Mouse (Mus musculus) bone marrow, adult 2 months (tissue): ENCODE measurements around the gene Sptbn4. TPM values are rescaled to one million over a fixed set of nuclear protein-coding genes. Genes with fewer than 3 reads are reported as not detected.

Source experiments
- H3K27ac ChIP-seq: fragments of 200-500 bp; 2 replicates; pipeline ENCODE4 v1.5.1; 2012; ENCODE audit warnings: low read depth, mild to moderate bottlenecking, control low read depth, inconsistent platforms, low read length; ENCODE audit not compliant: control insufficient read depth, poor library complexity, insufficient read depth
- H3K4me1 ChIP-seq: fragments of 200-500 bp; 2 replicates; pipeline ENCODE4 v1.6.1; 2011; ENCODE audit warnings: low read length; ENCODE audit not compliant: control insufficient read depth, insufficient read depth
- H3K4me3 ChIP-seq: fragments of 200-500 bp; replicated peaks from 2 replicates; pipeline ENCODE3; 2011; ENCODE audit warnings: mild to moderate bottlenecking, low read depth, low read length, control low read depth; ENCODE audit not compliant: control insufficient read depth
- CTCF ChIP-seq: fragments of 200-500 bp; IDR thresholded peaks from 2 replicates; pipeline ENCODE4 v1.5.1; 2011; ENCODE audit warnings: low read length, control low read depth; ENCODE audit not compliant: control insufficient read depth, insufficient read depth
- POLR2A ChIP-seq: fragments of 200-500 bp; IDR thresholded peaks from 2 replicates; pipeline ENCODE4 v1.6.1; 2011; ENCODE audit warnings: low read depth, mild to moderate bottlenecking, control low read depth, low read length, borderline replicate concordance; ENCODE audit not compliant: control insufficient read depth
- WGBS: fragments of 180-500 bp; shearing (Covaris S2); methylation state at CpG from one replicate; pipeline ENCODE4 v1.1.7; 2018; 5-methylcytosine and 5-hydroxymethylcytosine counted together
- polyA plus RNA-seq: library from polyadenylated mRNA; stranded (reverse); fragments of >200 nt; gene quantifications from 2 replicates; pipeline ENCODE4 v1.2.4, GENCODE M21; 2011; ENCODE audit warnings: low replicate concordance; ENCODE audit not compliant: missing spikeins, insufficient read depth, insufficient read length

The Sptbn4 gene
- polyA plus RNA-seq, 1 experiment, result 0.62 TPM

DNA sequence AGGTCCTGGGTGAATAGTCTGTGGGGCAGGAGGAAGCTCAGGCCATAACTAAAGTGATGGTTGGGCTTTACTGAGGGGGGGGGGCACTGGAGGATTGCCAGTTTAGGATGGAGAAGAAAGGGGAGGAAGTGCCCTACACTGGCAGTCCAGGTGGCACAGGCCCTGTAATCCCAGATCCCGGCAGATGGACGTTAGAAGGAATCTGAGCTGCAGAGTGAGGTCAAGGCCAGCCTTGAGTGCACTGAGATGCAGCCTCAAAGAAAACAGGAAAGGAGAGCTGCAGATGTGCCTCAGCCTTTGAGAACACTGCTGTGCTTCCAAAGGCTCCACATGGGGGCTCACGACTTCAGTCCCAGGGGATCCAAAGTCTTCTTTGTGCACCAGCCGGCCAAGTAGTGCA, 20.2 kb upstream of the Sptbn4 start:
- TF ChIP-seq POLR2A (no peak), CTCF (no peak)
- Histone ChIP-seq H3K4me3 (no peak overlapping the region), H3K4me1 (no peaks in the 10 kb centered on the region), H3K27ac (no peak overlapping the region)
- WGBS, result 67% methylated on average over 4 of the region's 4 CpGs

DNA sequence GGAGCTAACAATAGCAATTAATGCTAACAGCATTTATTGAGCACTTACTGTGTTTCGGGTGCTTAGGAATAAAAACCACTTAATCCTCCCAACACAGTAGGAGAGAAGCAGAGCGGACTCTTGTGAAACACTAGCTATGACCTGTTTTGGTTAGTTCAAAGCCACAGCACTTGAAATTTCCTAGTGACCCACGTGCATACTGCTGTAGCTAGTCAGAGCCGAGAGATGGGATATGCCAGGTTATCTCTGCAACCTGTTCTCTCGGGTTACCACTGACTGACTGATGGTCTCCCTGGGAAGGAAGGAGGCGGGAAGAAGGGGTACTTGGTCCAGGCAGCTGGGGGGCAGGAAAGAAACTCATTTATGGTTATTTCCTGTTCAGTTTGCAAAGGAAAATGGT, 13.0 kb upstream of the Sptbn4 start:
- Histone ChIP-seq H3K27ac (no peak overlapping the region), H3K4me3 (no peak overlapping the region), H3K4me1 (peaks cover 2% of the 10 kb centered on the region; the same call in 1 of the 2 replicates)
- WGBS, result 32% methylated on average over 6 of the region's 6 CpGs
- no peak for TF ChIP-seq CTCF
- TF ChIP-seq POLR2A, result no peak

DNA sequence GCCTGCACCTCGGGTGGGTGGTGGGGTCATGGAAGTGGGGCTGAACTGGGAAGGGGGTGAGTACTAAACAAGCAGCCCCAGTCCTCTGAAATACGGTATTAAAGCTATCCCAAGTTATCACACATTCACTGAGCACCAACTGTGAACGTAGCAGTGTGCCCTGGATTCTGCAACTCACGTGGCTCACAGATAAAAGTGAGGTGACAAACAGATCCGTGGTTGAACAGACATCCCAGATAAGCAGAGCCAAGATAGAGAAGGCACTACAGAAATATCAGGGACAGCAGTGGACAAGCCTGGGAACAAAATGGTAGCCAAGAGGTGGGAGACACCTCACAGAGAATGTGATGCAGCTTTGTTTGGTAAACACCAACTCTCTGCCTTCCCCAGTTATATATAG, 12.2 kb upstream of the Sptbn4 start:
- Histone ChIP-seq H3K4me3 (no peak overlapping the region), H3K4me1 (peaks cover 3% of the 10 kb centered on the region; the same call in 1 of the 2 replicates), H3K27ac (no peak overlapping the region)
- WGBS, result 71% methylated on average over 5 of the region's 5 CpGs
- no peak for TF ChIP-seq CTCF
- no peak for TF ChIP-seq POLR2A

DNA sequence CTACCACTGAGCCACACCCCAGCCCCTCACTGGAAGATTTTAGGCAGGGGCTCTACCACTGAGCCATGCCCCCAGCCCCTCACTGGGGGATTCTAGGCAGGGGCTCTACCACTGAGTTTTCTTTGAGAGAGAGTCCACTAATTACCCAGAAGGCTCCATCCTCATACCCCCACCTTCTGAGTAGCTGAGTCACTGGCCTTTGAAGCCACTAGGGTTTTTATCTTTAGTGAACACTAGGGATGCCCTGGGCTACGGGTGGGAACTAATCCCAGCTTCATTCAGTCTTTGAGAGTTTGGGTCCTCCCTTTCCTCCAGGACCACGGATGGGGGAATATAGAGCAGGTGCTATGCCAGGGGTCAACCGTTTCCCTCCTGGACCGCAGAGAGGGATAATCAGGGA, 11.1 kb upstream of the Sptbn4 start:
- WGBS, result 75% methylated on average over 4 of the region's 4 CpGs
- H3K4me1 ChIP-seq, result peaks cover 4% of the 10 kb centered on the region; the same call in 1 of the 2 replicates
- TF ChIP-seq POLR2A (no peak), CTCF (no peak)
- H3K4me3 ChIP-seq, result no peak overlapping the region
- H3K27ac ChIP-seq, result no peak overlapping the region

DNA sequence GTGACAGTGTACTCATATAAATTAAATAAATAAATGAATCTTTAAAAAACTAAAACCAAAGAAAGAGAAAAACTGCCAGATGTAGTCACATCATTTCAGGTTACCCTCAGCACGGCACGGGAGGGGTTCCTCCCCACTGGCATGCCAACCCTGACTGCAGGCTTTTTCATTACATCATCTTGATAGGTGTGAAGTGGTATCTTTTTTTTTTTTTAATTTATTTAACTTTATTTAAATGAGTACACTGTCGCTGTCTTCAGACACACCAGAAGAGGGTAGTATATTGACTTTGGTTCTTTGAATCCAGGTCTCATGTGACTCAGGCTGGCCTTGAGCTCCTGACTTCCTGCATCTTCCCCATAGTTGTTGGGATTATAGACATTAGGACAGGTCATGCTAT, 7.8 kb upstream of the Sptbn4 start:
- 75% methylated on average over 3 of the region's 3 CpGs for WGBS
- peaks cover 11% of the 10 kb centered on the region for H3K4me1 ChIP-seq
- H3K27ac ChIP-seq, result peak overlapping the region; percentile 23; the same call in 1 of the 2 replicates
- TF ChIP-seq POLR2A (no peak), CTCF (no peak)
- H3K4me3 ChIP-seq, result no peak overlapping the region

DNA sequence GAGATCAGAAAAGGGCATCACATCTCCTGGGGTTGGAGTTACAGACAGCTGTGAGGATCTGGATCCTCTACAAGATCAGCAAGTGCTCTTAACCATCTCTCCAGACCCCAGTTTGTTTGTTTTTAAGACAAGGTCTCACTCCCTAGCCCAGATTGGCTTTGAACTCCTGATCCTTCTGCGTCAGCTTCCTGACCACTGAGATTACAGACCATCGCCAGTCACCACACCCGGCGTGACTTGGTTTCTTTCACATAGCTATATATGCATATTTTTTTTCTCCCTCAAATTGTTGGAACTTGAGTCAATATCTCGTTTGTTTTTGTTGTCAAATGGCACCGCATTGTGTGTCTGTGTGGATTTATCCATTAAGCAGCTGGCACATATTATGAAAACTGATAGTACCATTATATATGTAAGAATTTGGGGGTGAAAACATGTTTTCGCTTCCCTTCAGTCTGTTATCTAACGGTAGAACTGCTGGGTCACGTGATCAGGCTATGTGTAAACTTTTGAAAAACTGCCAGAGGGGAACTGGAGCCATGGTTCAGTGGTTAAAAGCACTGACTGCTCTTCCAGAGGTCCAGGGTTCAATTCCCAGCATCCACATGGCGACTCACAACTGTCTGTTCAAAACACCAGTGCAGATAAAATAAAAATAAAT, 7.1 kb upstream of the Sptbn4 start:
- WGBS, result 29% methylated on average over 10 of the region's 10 CpGs
- H3K4me3 ChIP-seq, result peak overlapping the region; percentile 20
- peak overlapping the region; percentile 79 for H3K27ac ChIP-seq
- H3K4me1 ChIP-seq, result peaks cover 11% of the 10 kb centered on the region
- no peak for TF ChIP-seq CTCF

DNA sequence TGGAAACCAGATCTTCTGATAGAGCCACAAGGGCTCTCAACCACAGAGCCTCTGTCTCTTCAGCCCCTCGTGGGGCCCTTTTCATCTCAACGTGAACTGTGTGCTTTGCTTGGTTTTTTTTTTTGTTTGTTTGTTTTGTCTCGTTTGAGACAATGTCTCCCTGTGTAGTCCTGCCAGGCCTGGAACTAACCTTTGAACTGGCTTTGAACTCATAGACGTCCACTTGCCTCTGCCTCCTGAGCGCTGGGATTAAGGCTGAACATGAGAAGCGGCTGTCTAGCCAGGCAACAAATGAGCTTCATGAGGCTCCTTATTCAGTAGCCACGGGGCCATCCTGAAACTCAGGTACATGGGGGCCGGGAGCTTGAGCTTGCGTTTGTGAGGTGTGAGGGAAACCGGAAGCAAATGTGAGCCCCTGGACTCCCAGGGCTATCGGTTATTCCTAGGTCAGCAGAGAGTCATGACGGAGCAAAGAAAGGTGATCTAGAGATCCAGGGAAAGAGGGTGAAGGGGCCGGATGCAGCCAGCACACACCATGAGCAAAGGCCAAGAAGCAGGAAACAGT, 4.8 kb upstream of the Sptbn4 start:
- Histone ChIP-seq H3K27ac (peak overlapping the region; percentile 55), H3K4me3 (no peak overlapping the region), H3K4me1 (peaks cover 10% of the 10 kb centered on the region)
- TF ChIP-seq POLR2A (no peak), CTCF (no peak)
- WGBS, result 85% methylated on average over 13 of the region's 13 CpGs

DNA sequence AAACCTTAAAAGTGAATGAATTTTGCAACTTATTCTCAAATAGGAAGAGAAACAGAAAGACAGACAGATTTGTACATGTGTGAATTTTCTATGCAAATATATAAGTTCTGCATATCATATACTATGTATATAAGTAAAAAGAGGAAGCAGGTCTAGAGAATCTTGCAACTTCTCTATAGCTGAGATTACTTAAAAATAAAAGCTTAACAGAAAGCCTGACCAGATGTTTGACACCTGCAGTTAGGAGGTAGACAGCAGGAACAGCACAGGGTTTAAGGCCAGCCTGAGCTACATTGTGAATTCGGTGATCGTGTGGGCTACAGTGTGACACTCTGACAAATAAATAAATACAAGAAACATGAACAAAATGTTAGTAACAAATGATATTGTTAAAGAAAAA, 3.9 kb upstream of the Sptbn4 start:
- Histone ChIP-seq H3K27ac (peak overlapping the region; percentile 32; the same call in 1 of the 2 replicates), H3K4me3 (no peak overlapping the region), H3K4me1 (peaks cover 15% of the 10 kb centered on the region)
- TF ChIP-seq CTCF (no peak), POLR2A (no peak)
- WGBS, result 32% methylated on average over 2 of the region's 2 CpGs

DNA sequence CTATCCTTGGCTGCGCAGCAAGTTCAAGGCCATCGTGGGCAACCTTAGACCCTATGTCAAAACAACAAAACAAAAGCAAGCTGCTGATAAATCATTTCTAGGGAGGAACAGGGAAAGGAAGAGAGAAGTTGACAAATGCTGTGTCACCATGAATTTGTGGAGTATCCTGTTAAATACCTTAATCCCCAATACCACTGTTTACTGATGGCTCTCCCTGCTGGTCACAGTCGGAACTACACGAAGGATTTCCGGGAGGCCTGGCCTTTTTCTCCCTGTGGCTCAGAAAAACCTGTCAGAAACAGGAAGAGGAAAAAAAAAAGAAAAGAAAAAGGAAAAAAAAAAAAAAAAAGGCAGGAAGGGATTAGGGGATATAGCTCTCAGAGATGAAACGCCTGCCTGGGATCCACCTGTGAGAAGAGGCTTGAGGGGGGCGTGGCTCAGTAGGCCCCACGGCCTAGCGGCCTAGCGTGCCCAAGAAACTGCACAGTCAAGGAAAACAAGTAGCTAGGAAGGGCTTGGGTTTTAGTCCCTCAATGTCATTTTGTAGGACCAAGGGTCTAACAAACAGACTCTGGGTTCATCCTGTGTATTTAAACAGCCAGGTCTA, 1.9 kb upstream of the Sptbn4 start:
- WGBS, result 39% methylated on average over 10 of the region's 10 CpGs

More for the DNA sequence above, 1.9 kb upstream of the Sptbn4 start:
- peaks cover 12% of the 10 kb centered on the region for H3K4me1 ChIP-seq
- peak; percentile 33; the same call in 1 of the 2 replicates for TF ChIP-seq POLR2A
- peak; percentile 32; the same call in 1 of the 2 replicates for TF ChIP-seq CTCF
- peak overlapping the region; percentile 93 for H3K27ac ChIP-seq
- peak overlapping the region; percentile 60 for H3K4me3 ChIP-seq
